Mouse (Mus musculus): ENCODE measurements around the gene Fez2.

DNA sequence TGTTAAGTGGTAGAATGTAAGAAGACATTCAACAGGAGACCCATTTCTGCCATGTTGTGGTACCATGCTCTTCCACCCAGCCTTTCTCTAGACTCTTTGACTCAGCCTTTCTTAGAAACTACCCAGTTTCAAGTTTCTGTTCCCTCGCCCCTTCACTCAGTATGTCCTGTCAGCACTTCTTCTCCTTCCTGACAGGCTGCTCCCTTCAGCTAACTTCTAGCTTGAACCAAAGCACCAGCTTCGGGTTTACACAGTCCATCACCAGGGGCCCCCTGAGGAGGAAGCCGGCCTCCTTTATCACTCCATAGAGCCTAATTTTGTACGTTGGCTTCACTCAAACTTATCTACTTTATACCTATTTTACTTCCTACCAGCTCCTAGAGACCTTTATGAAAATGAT lies 1.3 kb upstream of the Fez2 start:
- TF ChIP-seq POLR2A (IDR thresholded peaks at IDR 0.05; ENCODE audit: low read depth, low read length) (no peak), CTCF (IDR thresholded peaks at IDR 0.05; ENCODE audit: borderline replicate concordance, insufficient read depth, low read length) (no peak)
